Mouse (Mus musculus) layer of hippocampus, postnatal 36 days (tissue): ENCODE results near the gene Ren1. TPM values are rescaled to one million over a fixed set of nuclear protein-coding genes. Genes with fewer than 3 reads are reported as not detected.

Experiments
- total RNA-seq, 2 experiments: library from RNA; stranded (reverse); gene quantifications; 2 replicates each; pipeline ENCODE4 v1.2.3; 2021

Ren1 gene
- total RNA-seq, 2 experiments from 2014 or later: not detected

Other genes starting within 250 kb of the Ren1 start
- gene Ppp1r15b, start 219.4 kb upstream of the Ren1 start, total RNA-seq: 10 to 100 TPM; 42.5 to 44.2 TPM
- gene Plekha6, start 186.3 kb upstream of the Ren1 start, total RNA-seq: 10 to 100 TPM; 48.4 to 51.8 TPM
- gene Golt1a, start 40.7 kb upstream of the Ren1 start, total RNA-seq: not detected
- gene Kiss1, start 28.6 kb upstream of the Ren1 start, total RNA-seq: not detected
- gene Etnk2, start 13.1 kb downstream of the Ren1 start, total RNA-seq: 1 to 10 TPM; 1.2 to 1.4 TPM
- gene Sox13, start 73.9 kb downstream of the Ren1 start, total RNA-seq: 1 to 10 TPM; 7.2 TPM